20 mouse cellular contexts compared by ENCODE assay signal in genomic region chr5:139723113-139723512, GRCm38 (mm10). TPM values are rescaled to one million over a fixed set of nuclear protein-coding genes. Genes with fewer than 3 reads are reported as not detected.
A peak's percentile ranks its signal among the peaks of the same experiment; 100 is the strongest.
DNase-seq lines count a peak whose midpoint lies in the region; ATAC-seq and TF ChIP-seq lines count a peak whose summit lies in the region.
"Had no signal": no experiment of that assay in that cellular context is flagged by ENCODE, and none has a peak within 500 bp of the region (broad histone marks: within the 10 kb centered on the region; RNA-seq: fewer than 3 reads in every experiment).

No protein-coding gene starts in this region.

- no peak for DNase-seq in forebrain, embryonic 10.5 days (ENCODE audit: extremely low spot score, low spot score)
- no peak for DNase-seq in liver, embryonic 11.5 days (ENCODE audit: low spot score)
- no peak for DNase-seq in liver, postnatal 0 days
- peak; percentile 75 for DNase-seq in CH12.LX (ENCODE audit: extremely low read depth)
- peak; percentile 16 to 42 for DNase-seq in kidney, postnatal 4 days
- DNase-seq in left cerebral cortex, adult 11 months (ENCODE audit: low spot score): no peak
- no peak for DNase-seq in layer of hippocampus, adult 11-12 months (ENCODE audit: low spot score)
- DNase-seq: cerebellum, postnatal 25 days; forebrain, postnatal 0 days; gastrocnemius, postnatal 14 days; left cerebral cortex, postnatal 4 days; right cerebral cortex, postnatal 25 days; thymus, postnatal 25 days had no signal

- dilution Hi-C loops in CH12.LX (cut with MboI; ENCODE audit: extremely low pct_ligation_motif_present, extremely low pct_unique_long_range_greater_than_20kb, low sequenced_read_pairs): no loop called here

- peak overlapping the region; percentile 27; the same call in 1 of the 2 replicates for H3K27ac ChIP-seq in forebrain, embryonic 10.5 days
- no peak overlapping the region for H3K27ac ChIP-seq in forebrain, embryonic 16.5 days (ENCODE audit: low read length)
- no peak overlapping the region for H3K27ac ChIP-seq in liver, embryonic 11.5 days (ENCODE audit: low read depth, low read length)
- H3K27ac ChIP-seq in liver, postnatal 0 days (ENCODE audit: low read depth): no peak overlapping the region
- peak overlapping the region; percentile 81 for H3K27ac ChIP-seq in CH12.LX (ENCODE audit: insufficient read depth, low read depth)
- H3K27ac ChIP-seq: heart, embryonic 13.5 days; hindbrain, embryonic 12.5 days; intestine, embryonic 15.5 days; lung, embryonic 15.5 days; midbrain, embryonic 12.5 days had no signal

- H3K9ac ChIP-seq in forebrain, embryonic 16.5 days (replicated peaks; ENCODE audit: low read depth, low read length): no peak overlapping the region
- no peak overlapping the region for H3K9ac ChIP-seq in liver, embryonic 11.5 days (ENCODE audit: low read depth, low read length)
- no peak overlapping the region for H3K9ac ChIP-seq in liver, postnatal 0 days (replicated peaks)
- peak overlapping the region; percentile 7; the same call in 1 of the 2 replicates for H3K9ac ChIP-seq in CH12.LX (ENCODE audit: insufficient read depth, low read depth)
- H3K9ac ChIP-seq: forebrain, postnatal 0 days; heart, embryonic 13.5 days; hindbrain, embryonic 12.5 days; intestine, embryonic 15.5 days; lung, embryonic 15.5 days; midbrain, embryonic 12.5 days had no signal

- no peak for TF ChIP-seq RAD21 in CH12.LX (IDR thresholded peaks at IDR 0.05; ENCODE audit: low read depth, low read length)

- in situ Hi-C loops in CH12.LX (cut with MboI; ENCODE audit: low pct_ligation_motif_present, low pct_unique_long_range_greater_than_20kb, low sequenced_read_pairs): no loop called here

- TF ChIP-seq POLR2A in CH12.LX (IDR thresholded peaks at IDR 0.05; ENCODE audit: low read depth, low read length): 0 out of 2 replicates have a peak, but pooled peaks have one; percentile 3

- no peak overlapping the region for H3K4me3 ChIP-seq in forebrain, embryonic 10.5 days
- no peak overlapping the region for H3K4me3 ChIP-seq in forebrain, embryonic 16.5 days (replicated peaks; ENCODE audit: low read length)
- no peak overlapping the region for H3K4me3 ChIP-seq in liver, embryonic 11.5 days (ENCODE audit: low read depth, low read length)
- H3K4me3 ChIP-seq in liver, postnatal 0 days (ENCODE audit: low read depth, low read length): no peak overlapping the region
- H3K4me3 ChIP-seq in CH12.LX (replicated peaks in 1 of 3; ENCODE audit: low read depth in 2 of 3, low read length in 2 of 3, poor library complexity in 1 of 3): peak overlapping the region; percentile 26 to 52 (median 31)
- H3K4me3 ChIP-seq: heart, embryonic 13.5 days; hindbrain, embryonic 12.5 days; intestine, embryonic 15.5 days; lung, embryonic 15.5 days; midbrain, embryonic 12.5 days; myocyte had no signal

- no peaks in the 10 kb centered on the region for H3K9me3 ChIP-seq in forebrain, embryonic 10.5 days
- no peaks in the 10 kb centered on the region for H3K9me3 ChIP-seq in forebrain, embryonic 16.5 days (ENCODE audit: control insufficient read depth, low read length)
- H3K9me3 ChIP-seq in liver, embryonic 11.5 days (ENCODE audit: control insufficient read depth, low read length): no peaks in the 10 kb centered on the region
- no peaks in the 10 kb centered on the region for H3K9me3 ChIP-seq in liver, postnatal 0 days (ENCODE audit: low read length)
- H3K9me3 ChIP-seq in CH12.LX (replicated peaks; ENCODE audit: low read length): no peaks in the 10 kb centered on the region
- H3K9me3 ChIP-seq: heart, embryonic 13.5 days; hindbrain, embryonic 12.5 days; intestine, embryonic 15.5 days; lung, embryonic 15.5 days; midbrain, embryonic 12.5 days had no signal

- no peaks in the 10 kb centered on the region for H3K36me3 ChIP-seq in forebrain, embryonic 10.5 days (replicated peaks)
- H3K36me3 ChIP-seq in forebrain, embryonic 16.5 days (ENCODE audit: control insufficient read depth, insufficient read depth): no peaks in the 10 kb centered on the region
- no peaks in the 10 kb centered on the region for H3K36me3 ChIP-seq in liver, embryonic 11.5 days (ENCODE audit: control insufficient read depth, insufficient read depth, low read length)
- H3K36me3 ChIP-seq in liver, postnatal 0 days (replicated peaks; ENCODE audit: insufficient read depth, low read length): peaks cover 6% of the 10 kb centered on the region; the same call in 1 of the 2 replicates
- peaks cover 0 to 26% of the 10 kb centered on the region in 2 experiments for H3K36me3 ChIP-seq in CH12.LX (replicated peaks in 1 of 2; ENCODE audit: control insufficient read depth in 1 of 2, insufficient read depth in 1 of 2, low read length in 1 of 2)
- H3K36me3 ChIP-seq: heart, embryonic 13.5 days; hindbrain, embryonic 12.5 days; intestine, embryonic 15.5 days; lung, embryonic 15.5 days; midbrain, embryonic 12.5 days had no signal

- 80% methylated on average over 9 of the region's 9 CpGs for WGBS in forebrain, embryonic 10.5 days
- 80% methylated on average over 9 of the region's 9 CpGs for WGBS in forebrain, embryonic 16.5 days
- 64% methylated on average over 9 of the region's 9 CpGs for WGBS in liver, embryonic 11.5 days
- 73% methylated on average over 9 of the region's 9 CpGs for WGBS in liver, postnatal 0 days (ENCODE audit: insufficient replicate concordance)

- peaks cover 35% of the 10 kb centered on the region for H3K4me1 ChIP-seq in forebrain, embryonic 10.5 days
- no peaks in the 10 kb centered on the region for H3K4me1 ChIP-seq in forebrain, embryonic 16.5 days (replicated peaks; ENCODE audit: control insufficient read depth, insufficient read depth, low read length)
- peaks cover 22% of the 10 kb centered on the region for H3K4me1 ChIP-seq in liver, embryonic 11.5 days (replicated peaks; ENCODE audit: control insufficient read depth, insufficient read depth, low read length)
- H3K4me1 ChIP-seq in liver, postnatal 0 days (ENCODE audit: insufficient read depth): peaks cover 7% of the 10 kb centered on the region
- peaks cover 25 to 61% of the 10 kb centered on the region in 2 experiments for H3K4me1 ChIP-seq in CH12.LX (ENCODE audit: control insufficient read depth in 1 of 2, insufficient read depth in 2 of 2)

- H3K79me2 ChIP-seq in CH12.LX (replicated peaks; ENCODE audit: control insufficient read depth, extremely low read depth, insufficient read depth, poor library complexity, severe bottlenecking): no peaks in the 10 kb centered on the region

- H3K27me3 ChIP-seq in forebrain, embryonic 10.5 days (ENCODE audit: poor library complexity, severe bottlenecking): no peaks in the 10 kb centered on the region
- H3K27me3 ChIP-seq in forebrain, embryonic 16.5 days (replicated peaks; ENCODE audit: control insufficient read depth, insufficient read depth, low read length): no peaks in the 10 kb centered on the region
- no peaks in the 10 kb centered on the region for H3K27me3 ChIP-seq in liver, embryonic 11.5 days (replicated peaks; ENCODE audit: control insufficient read depth, insufficient read depth, low read length)
- H3K27me3 ChIP-seq in liver, postnatal 0 days (ENCODE audit: insufficient read depth, low read length): no peaks in the 10 kb centered on the region
- H3K27me3 ChIP-seq in CH12.LX (replicated peaks): no peaks in the 10 kb centered on the region
- H3K27me3 ChIP-seq: heart, embryonic 13.5 days; hindbrain, embryonic 12.5 days; intestine, embryonic 15.5 days; lung, embryonic 15.5 days; midbrain, embryonic 12.5 days had no signal

- H3K4me2 ChIP-seq in forebrain, embryonic 16.5 days (ENCODE audit: low read length): no peak overlapping the region
- H3K4me2 ChIP-seq in liver, embryonic 11.5 days: no peak overlapping the region
- no peak overlapping the region for H3K4me2 ChIP-seq in liver, postnatal 0 days (ENCODE audit: low read depth, low read length)
- H3K4me2 ChIP-seq in CH12.LX (ENCODE audit: insufficient read depth, low read depth, poor library complexity, severe bottlenecking): peak overlapping the region; percentile 26
- H3K4me2 ChIP-seq: heart, embryonic 13.5 days; hindbrain, embryonic 12.5 days; intestine, embryonic 15.5 days; lung, embryonic 15.5 days; midbrain, embryonic 12.5 days had no signal

- no peak for TF ChIP-seq CTCF in liver, postnatal 0 days (IDR thresholded peaks at IDR 0.05; ENCODE audit: low read depth)
- TF ChIP-seq CTCF in CH12.LX (conservative IDR thresholded peaks at IDR 0.05 in 1 of 2, IDR thresholded peaks at IDR 0.05 in 1 of 2; ENCODE audit: low read depth in 2 of 2, low read length in 2 of 2): no peak; a peak in 1 of 4 replicates

- no peak for TF ChIP-seq EP300 in liver, postnatal 0 days (IDR thresholded peaks at IDR 0.05; ENCODE audit: low read depth)
- TF ChIP-seq EP300 in CH12.LX (IDR thresholded peaks at IDR 0.05; ENCODE audit: low read length): peak; percentile 68

- ATAC-seq in forebrain, embryonic 16.5 days: no peak
- 0 out of 2 replicates have a peak, but pooled peaks have one; percentile 4 for ATAC-seq in liver, embryonic 11.5 days (replicated peaks; ENCODE audit: low FRiP score)
- ATAC-seq in liver, postnatal 0 days: no peak
- ATAC-seq: forebrain, postnatal 0 days; intestine, embryonic 15.5 days had no signal

TF ChIP-seq in CH12.LX, 34 proteins besides CTCF, POLR2A, EP300 and RAD21 (continues in another document):
- TF ChIP-seq USF1 (IDR thresholded peaks at IDR 0.05; ENCODE audit: low read depth, low read length) (no peak), IRF4 (IDR thresholded peaks at IDR 0.05; ENCODE audit: low read depth, low read length) (peak; percentile 72), ZNF384 (IDR thresholded peaks at IDR 0.05; ENCODE audit: low read depth, low read length) (no peak), POLR2AphosphoS2 (IDR thresholded peaks at IDR 0.05; ENCODE audit: low read depth, low read length) (no peak), MXI1 (IDR thresholded peaks at IDR 0.05; ENCODE audit: low read depth, low read length) (peak; percentile 57)

RNA-seq across cellular contexts. Expression of gene Micall2, which starts 13.0 kb away (rescaled TPM):
- 5.9 and 6.9 TPM in 2 replicates for polyA plus RNA-seq in forebrain, embryonic 10.5 days (2016; fragmentation: Nextera tagmentation; extraction: Ambion mirVana)
- polyA plus RNA-seq in forebrain, embryonic 16.5 days (2015; fragmentation: Nextera tagmentation; extraction: Ambion mirVana): 3.8 and 5.7 TPM in 2 replicates
- polyA plus RNA-seq in liver, embryonic 11.5 days (2014; fragmentation: Nextera tagmentation; extraction: Ambion mirVana): 17.1 and 18.5 TPM in 2 replicates
- polyA plus RNA-seq in liver, postnatal 0 days (2015; fragmentation: Nextera tagmentation; extraction: Ambion mirVana): 4.9 and 5.8 TPM in 2 replicates
- total RNA-seq in CH12.LX (2012; rRNA removed) (1.7 and 2.1 TPM in 2 replicates), CH12.LX (2014; rRNA removed) (1.2 and 1.3 TPM in 2 replicates)
- 1.7 and 3.0 TPM in 2 replicates for polyA plus RNA-seq in CH12.LX (2012; ENCODE audit: insufficient read length, low read depth)

RNA-seq across cellular contexts. Expression of gene Ints1, which starts 52.4 kb away (rescaled TPM):
- polyA plus RNA-seq in forebrain, embryonic 10.5 days (2016; fragmentation: Nextera tagmentation; extraction: Ambion mirVana): 41.0 and 43.2 TPM in 2 replicates
- polyA plus RNA-seq in forebrain, embryonic 16.5 days (2015; fragmentation: Nextera tagmentation; extraction: Ambion mirVana): 26.7 and 32.3 TPM in 2 replicates
- polyA plus RNA-seq in liver, embryonic 11.5 days (2014; fragmentation: Nextera tagmentation; extraction: Ambion mirVana): 34.9 TPM in 2 replicates
- 5.6 and 6.4 TPM in 2 replicates for polyA plus RNA-seq in liver, postnatal 0 days (2015; fragmentation: Nextera tagmentation; extraction: Ambion mirVana)
- total RNA-seq in CH12.LX (2012; rRNA removed) (88.2 and 94.0 TPM in 2 replicates), CH12.LX (2014; rRNA removed) (19.8 and 23.2 TPM in 2 replicates)
- polyA plus RNA-seq in CH12.LX (2012; ENCODE audit: insufficient read length, low read depth): 47.4 and 72.1 TPM in 2 replicates

Comparison
In these comparisons a context has a peak if more than half of its experiments do, and no peak if none do; other contexts are left out.
1. H3K27ac ChIP-seq: peak in forebrain, embryonic 10.5 days (single experiment) and CH12.LX (single experiment); none in forebrain, embryonic 16.5 days (single experiment), liver, embryonic 11.5 days (single experiment) and liver, postnatal 0 days (single experiment).
2. DNase-seq: peak in CH12.LX (single experiment) and kidney, postnatal 4 days (2 of 2); none in forebrain, embryonic 10.5 days (single experiment), liver, embryonic 11.5 days (single experiment), liver, postnatal 0 days (single experiment), left cerebral cortex, adult 11 months (single experiment) and layer of hippocampus, adult 11-12 months (single experiment).
3. H3K4me3 ChIP-seq: peak in CH12.LX (3 of 3); none in forebrain, embryonic 10.5 days (single experiment), forebrain, embryonic 16.5 days (single experiment), liver, embryonic 11.5 days (single experiment) and liver, postnatal 0 days (single experiment).